Comparison of ENCODE assay signal across 7 mouse cellular contexts in genomic region chr10:77146901-77147463, GRCm38 (mm10). TPM values are rescaled to one million over a fixed set of nuclear protein-coding genes. Genes with fewer than 3 reads are reported as not detected.
DNase-seq lines count a peak whose midpoint lies in the region; ATAC-seq lines count a peak whose summit lies in the region.

No protein-coding gene starts in this region.

- no peak for ATAC-seq in frontal cortex, adult (ENCODE audit: low TSS enrichment)

- DNase-seq in ovary, postnatal 36 days (ENCODE audit: low spot score): peak; percentile 57
- DNase-seq in ovary, postnatal 14 days (ENCODE audit: low spot score): no peak
- DNase-seq in gastrocnemius, postnatal 25 days: peak; percentile 55
- DNase-seq in kidney, postnatal 10 days: peak; percentile 86
- DNase-seq in testis, postnatal 10 days (ENCODE audit: low spot score): peak; percentile 69
- DNase-seq in thymus, postnatal 0 days (ENCODE audit: low spot score): no peak

RNA-seq across cellular contexts. Expression of gene Col18a1, which starts 19.4 kb away (rescaled TPM):
- total RNA-seq in gastrocnemius, postnatal 25 days (2021): 10 to 100 TPM in 1 of 2 experiments, 1 to 10 TPM in 1; 9.0 to 12.9 TPM
- 22.1 and 22.9 TPM in 2 replicates for polyA plus RNA-seq in thymus, postnatal 0 days (2015; fragmentation: Nextera tagmentation; extraction: Ambion mirVana)

Comparison
In these comparisons a context has a peak if more than half of its experiments do, and no peak if none do; other contexts are left out.
1. DNase-seq: peak in ovary, postnatal 36 days (single experiment), gastrocnemius, postnatal 25 days (single experiment), kidney, postnatal 10 days (single experiment) and testis, postnatal 10 days (single experiment); none in ovary, postnatal 14 days (single experiment) and thymus, postnatal 0 days (single experiment).